Mouse (Mus musculus): ENCODE measurements around the gene Pdk2. TPM values are rescaled to one million over a fixed set of nuclear protein-coding genes. Genes with fewer than 3 reads are reported as not detected.
"Not testable (repeated sequence)": the region's sequence is repeated elsewhere in the genome, so short reads cannot be mapped to it uniquely, and the experiment has no call there.

Gene Pdk2
- total RNA-seq, 2 experiments from 2014 or later, result 254 to 274 TPM

DNA sequence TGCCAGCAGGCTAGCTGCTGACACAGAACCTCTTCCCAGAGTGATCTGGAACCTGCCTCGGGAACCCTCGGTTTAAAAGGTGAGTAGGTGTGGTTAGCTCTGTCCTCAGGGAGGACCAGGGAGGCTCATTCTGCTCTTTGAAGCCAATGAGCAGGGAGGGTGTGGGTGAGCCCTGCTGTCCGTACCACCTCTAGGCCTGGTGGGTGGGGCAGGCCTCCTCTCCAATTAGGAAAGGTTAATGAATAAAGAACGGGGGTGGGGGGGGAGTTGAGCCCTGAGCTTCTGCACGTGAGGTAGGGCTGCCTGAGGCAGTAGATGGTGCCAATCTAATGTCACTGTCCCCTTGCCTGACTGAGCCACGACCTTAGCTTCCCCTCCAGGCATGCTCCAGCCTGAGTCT lies 8.2 kb downstream of the Pdk2 start:
- DNase-seq (ENCODE audit: low spot score in 2 of 2), result no peak

DNA sequence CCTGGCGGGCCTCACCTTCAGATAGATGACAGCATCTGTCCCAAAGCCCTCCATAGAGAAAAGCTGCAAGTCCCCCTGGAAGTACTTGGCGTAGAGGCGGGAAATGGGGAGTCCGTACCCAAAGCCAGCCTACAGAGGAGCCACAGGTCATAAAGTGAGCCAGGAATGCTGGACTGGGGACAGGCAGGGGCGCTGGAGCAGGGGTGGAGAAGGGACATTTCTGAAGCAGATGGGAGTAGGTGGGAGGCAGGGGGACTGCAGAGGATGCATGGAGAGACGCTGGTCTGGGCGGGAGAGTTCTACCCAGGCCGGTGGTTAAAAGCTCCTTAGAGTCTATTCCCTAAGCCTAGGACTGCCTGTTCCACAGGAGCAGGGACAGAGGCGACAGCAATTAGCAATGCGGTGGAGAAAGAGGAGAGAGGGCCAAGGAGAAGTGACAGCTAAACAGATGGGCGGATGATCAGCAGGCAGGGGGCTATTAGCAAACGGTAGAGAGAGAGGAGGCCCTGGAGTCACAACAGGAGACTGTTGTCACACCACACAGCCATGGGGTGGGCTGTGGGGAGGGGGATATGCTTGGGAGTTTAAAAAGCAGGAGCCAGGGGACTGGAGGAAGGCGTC lies 13.2 kb downstream of the Pdk2 start:
- no peak for DNase-seq (ENCODE audit: low spot score in 2 of 2)

- DNase-seq (ENCODE audit: low spot score in 2 of 2), result no peak
These were observed 14.3 kb downstream of the Pdk2 start for GRCm38 (mm10) chr11:95026849-95027248.

- DNase-seq (ENCODE audit: low spot score in 2 of 2), result no peak
These were observed 15.0 kb downstream of the Pdk2 start for GRCm38 (mm10) chr11:95026090-95026542.

GRCm38 (mm10) chr11:95025227-95026012 lies 15.7 kb downstream of the Pdk2 start:
- DNase-seq (ENCODE audit: low spot score in 2 of 2), result no peak

DNA sequence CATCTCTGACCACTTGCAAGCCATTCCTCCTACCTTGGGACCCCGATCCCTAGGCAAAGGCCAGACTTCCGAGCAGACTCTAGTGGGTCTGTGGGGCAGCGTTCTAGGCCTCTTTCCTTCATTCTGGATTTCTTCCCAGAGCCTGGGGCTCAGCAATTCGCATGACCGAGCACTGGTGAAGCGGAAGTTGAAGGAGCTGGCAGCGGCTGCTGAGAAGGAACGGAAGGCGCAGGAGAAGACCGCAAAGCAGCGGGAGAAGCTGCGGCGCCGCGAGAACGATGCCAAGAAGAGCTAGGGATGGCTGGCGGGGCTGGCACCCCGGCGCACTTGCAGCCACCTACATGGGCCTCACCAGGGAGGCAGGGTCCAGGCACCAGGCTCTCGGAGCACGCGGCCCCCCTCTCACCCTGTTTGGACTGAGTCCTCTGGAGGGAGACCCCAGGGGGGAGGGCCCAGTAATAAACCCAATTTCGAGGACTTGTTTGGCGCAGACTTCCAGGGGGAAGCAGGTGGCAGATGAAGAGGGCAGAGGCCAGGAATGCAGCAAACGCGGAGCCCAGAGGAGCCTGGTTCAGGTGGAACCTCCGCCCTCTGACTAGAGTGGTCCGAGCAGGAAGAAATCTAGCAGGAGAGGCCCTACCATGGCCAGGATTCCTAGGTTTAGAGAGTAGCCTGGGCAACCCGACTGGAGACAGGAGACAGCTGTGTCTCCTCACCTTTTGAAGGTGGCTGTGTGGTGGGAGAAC lies 16.5 kb downstream of the Pdk2 start:
- DNase-seq (ENCODE audit: low spot score in 2 of 2), result no peak

GRCm38 (mm10) chr11:95023481-95023880 lies 17.7 kb downstream of the Pdk2 start:
- no peak for DNase-seq (ENCODE audit: low spot score in 2 of 2)

DNA sequence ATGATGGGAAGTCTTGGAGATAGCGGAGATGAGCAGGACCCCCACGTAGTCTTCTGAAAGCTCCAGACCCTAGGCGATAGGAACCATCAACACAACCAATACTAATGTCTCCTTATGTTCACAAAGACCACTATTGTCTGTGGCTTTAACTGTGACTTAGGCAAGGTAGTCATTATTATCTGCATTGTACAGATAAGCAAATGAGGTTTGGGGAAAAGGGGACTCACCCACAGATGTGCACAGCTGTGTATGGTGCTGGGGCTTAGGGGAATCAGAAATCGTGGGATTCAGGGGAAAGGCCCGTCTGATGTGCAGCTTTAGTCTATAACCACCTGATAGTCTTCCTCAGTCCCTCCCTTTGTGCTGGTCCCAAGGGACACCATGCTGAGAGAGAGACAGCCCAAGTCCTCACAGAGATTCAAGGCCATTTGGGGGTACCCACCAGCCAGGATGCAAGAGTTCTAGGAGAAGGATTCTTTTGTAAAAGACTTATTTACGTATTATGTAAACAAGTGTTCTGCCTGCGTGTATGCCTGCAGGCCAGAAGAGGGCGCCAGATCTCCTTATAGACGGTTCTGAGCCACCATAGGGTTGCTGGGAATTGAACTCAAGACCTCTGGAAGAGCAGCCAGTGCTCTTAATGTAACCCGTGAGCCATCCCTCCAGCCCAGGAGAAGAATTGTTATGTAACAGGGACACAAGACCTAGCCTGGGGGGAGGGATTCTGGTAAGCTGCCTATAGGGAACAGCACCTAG lies 18.7 kb downstream of the Pdk2 start:
- no peak for DNase-seq (ENCODE audit: low spot score in 2 of 2)

- DNase-seq (ENCODE audit: low spot score in 2 of 2), result no peak
These were observed 25.7 kb downstream of the Pdk2 start for GRCm38 (mm10) chr11:95015484-95015883.

DNA sequence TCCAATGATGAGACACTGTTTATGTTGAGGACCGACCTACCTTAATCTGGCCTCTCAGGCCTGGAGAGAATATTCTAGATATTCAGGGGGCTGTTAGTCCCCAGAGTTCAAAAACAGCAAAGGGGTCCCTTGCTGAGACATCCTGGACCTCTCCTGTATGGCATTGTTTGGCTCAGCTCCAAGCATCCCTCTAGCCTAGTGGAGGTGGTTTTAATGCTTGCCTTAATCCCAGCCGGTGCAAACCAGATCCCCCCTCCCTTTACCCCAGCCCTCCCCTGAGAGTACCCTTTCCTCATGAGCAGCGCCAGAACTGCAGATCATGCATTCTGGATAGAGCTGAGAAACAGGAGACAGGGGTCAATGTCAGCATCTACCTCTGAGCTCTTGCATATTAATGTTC lies 28.7 kb downstream of the Pdk2 start:
- DNase-seq (ENCODE audit: low spot score in 2 of 2), result no peak

- no peak for DNase-seq (ENCODE audit: low spot score in 2 of 2)
These were observed 29.1 kb downstream of the Pdk2 start for GRCm38 (mm10) chr11:95012075-95012474.

GRCm38 (mm10) chr11:95011416-95011815 lies 29.7 kb downstream of the Pdk2 start:
- DNase-seq (ENCODE audit: low spot score in 2 of 2), result no peak

DNA sequence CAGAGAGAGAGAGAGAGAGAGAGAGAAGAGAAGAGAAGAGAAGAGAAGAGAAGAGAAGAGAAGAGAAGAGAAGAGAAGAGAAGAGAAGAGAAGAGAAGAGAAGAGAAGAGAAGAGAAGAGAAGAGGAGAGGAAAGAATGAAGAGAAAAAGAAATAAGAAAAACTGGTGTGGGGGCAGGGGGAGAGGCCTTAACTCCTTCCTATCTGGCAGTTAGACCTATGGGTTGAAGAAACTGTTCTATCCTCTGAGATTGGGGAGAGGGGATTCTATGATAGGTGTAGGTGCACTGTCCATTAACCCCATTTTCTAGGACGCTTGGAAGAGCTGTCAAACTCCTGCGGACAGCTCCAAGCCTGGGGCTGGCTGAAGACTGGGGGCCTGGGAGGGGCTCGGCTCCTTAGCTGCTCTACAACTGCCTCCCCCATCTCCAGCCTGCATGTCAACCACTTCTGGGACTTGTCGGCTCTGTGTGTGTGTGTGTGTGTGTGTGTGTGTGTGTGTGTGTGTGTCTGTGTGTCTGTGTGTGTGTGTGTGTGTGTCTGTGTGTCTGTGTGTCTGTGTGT lies 30.2 kb downstream of the Pdk2 start:
- not testable (repeated sequence) for DNase-seq (ENCODE audit: low spot score in 2 of 2)

GRCm38 (mm10) chr11:95010141-95010739 lies 30.9 kb downstream of the Pdk2 start:
- peak in 1 of 2 experiments; percentile 47 for DNase-seq (ENCODE audit: low spot score in 2 of 2)

DNA sequence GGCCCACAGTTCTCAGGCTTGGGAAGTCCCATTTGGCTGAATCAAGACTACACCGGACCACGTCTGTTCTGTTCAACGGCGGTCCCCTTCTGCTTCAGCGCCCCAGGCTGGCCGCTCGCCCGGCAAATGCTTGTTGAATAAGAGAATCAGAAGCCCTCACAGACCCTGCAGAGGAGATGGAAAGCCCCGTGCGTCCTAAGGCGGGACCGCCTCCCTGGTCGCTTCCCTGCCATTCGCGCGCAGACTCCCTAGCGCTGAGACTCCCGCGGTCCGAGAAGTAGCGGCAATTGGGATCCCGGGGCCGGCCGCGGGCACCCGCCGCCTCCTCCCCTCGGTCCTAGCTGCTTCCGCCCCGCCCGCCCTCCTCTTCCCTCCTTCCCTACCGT lies 31.5 kb downstream of the Pdk2 start, which contains the start of gene Samd14:
Samd14 (plus strand) TSS at position 251 of the 386 bp plus-strand sequence.
- DNase-seq (ENCODE audit: low spot score in 2 of 2), result peak; percentile 58 to 74

DNA sequence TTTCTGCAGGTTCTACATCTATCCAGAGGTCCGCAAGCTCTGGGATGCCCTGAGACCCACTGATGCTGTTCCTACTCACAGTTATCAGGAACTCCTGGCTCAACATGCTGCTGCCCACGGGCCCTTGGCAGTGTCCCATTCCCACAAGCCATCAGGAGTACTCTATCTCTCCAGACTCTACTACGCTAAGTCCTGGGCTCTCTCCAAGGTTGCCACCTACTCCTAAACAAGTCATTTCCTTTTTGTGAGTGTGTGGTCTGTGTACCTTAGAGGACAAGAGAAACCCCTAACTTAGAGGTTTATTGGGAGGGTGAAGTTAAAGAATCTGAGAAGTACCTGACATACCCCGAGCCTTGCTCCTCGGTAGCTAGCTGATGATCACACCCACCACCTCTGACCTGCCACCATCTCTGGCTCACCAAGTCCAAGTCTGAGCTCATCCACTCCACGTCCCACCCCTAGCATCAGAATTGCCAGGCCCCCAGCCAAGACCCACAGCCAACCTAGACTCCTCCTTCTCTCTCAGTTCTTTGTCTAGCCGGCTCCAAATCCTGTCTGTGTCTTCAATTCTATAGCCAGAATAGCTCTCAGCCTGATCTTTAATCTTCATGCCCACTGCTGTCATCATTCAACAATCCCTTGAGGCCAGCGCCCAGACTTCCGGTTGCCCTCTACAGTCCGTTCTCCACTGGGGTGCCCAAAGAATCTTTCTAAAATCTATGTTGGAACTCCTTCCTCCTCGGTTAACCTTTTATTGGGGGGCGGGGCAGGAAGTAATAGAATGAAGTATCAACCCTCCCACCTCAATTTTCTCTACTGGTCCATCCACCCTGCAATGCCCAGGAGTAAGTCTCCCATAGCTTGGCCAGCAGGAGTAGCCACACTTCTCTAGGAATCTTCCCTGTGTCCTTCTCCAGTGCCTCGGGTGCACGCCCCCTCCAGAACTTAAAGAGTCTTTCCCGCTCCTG lies 32.2 kb downstream of the Pdk2 start:
- DNase-seq (ENCODE audit: low spot score in 2 of 2), result peak in 1 of 2 experiments; percentile 50

- DNase-seq (ENCODE audit: low spot score in 2 of 2), result no peak
These were observed 33.7 kb downstream of the Pdk2 start for GRCm38 (mm10) chr11:95007418-95007817.

GRCm38 (mm10) chr11:95006525-95007219 lies 34.5 kb downstream of the Pdk2 start:
- DNase-seq (ENCODE audit: low spot score in 2 of 2), result peak; percentile 72 to 86

GRCm38 (mm10) chr11:95006038-95006437 lies 35.1 kb downstream of the Pdk2 start:
- DNase-seq (ENCODE audit: low spot score in 2 of 2), result no peak
